Mouse (Mus musculus) liver, embryonic 13.5 days (tissue): ENCODE results near the gene Ltb4r1. TPM values are rescaled to one million over a fixed set of nuclear protein-coding genes. Genes with fewer than 3 reads are reported as not detected.

Source experiments
- ATAC-seq: fragments of 200-750 bp; cut with Nextera tagmentation; 2 replicates; pipeline ENCODE4 v1.8.0; 2017; ENCODE audit warnings: low read depth, mild to moderate bottlenecking, moderate number of reproducible peaks, moderate library complexity
- DNase-seq: peaks from one replicate; pipeline ENCODE4 v3.0.0; 2022
- H3K27ac ChIP-seq: fragments of 300-500 bp; sonication (generic); 2 replicates; pipeline ENCODE4 v1.5.1; 2015; ENCODE audit warnings: moderate library complexity, mild to moderate bottlenecking, inconsistent platforms
- H3K27me3 ChIP-seq: fragments of 300-500 bp; sonication (generic); 2 replicates; pipeline ENCODE4 v1.6.1; 2015; ENCODE audit warnings: mild to moderate bottlenecking, inconsistent platforms
- H3K36me3 ChIP-seq: fragments of 300-500 bp; sonication (generic); 2 replicates; pipeline ENCODE4 v1.6.1; 2015; ENCODE audit warnings: mild to moderate bottlenecking, inconsistent platforms
- H3K4me1 ChIP-seq: fragments of 300-500 bp; sonication (generic); replicated peaks from 2 replicates; pipeline ENCODE4 v1.6.1; 2015; ENCODE audit warnings: inconsistent platforms
- H3K4me2 ChIP-seq: fragments of 300-500 bp; sonication (generic); 2 replicates; pipeline ENCODE4 v1.6.1; 2015; ENCODE audit warnings: inconsistent platforms, mild to moderate bottlenecking, moderate library complexity
- H3K4me3 ChIP-seq: fragments of 300-500 bp; sonication (generic); replicated peaks from 2 replicates; pipeline ENCODE4 v1.5.1; 2015; ENCODE audit warnings: mild to moderate bottlenecking, inconsistent platforms
- H3K9ac ChIP-seq: fragments of 300-500 bp; sonication (generic); 2 replicates; pipeline ENCODE4 v1.6.1; 2015; ENCODE audit warnings: mild to moderate bottlenecking, inconsistent platforms
- H3K9me3 ChIP-seq: fragments of 300-500 bp; sonication (generic); replicated peaks from 2 replicates; pipeline ENCODE4 v1.6.1; 2016; ENCODE audit warnings: inconsistent platforms
- WGBS: fragments of 180-500 bp; shearing (Covaris S2); methylation state at CpG from one replicate; pipeline ENCODE4 v1.1.7; 2015; ENCODE audit not compliant: insufficient replicate concordance; 5-methylcytosine and 5-hydroxymethylcytosine counted together
- polyA plus RNA-seq: library from polyadenylated mRNA; unstranded; fragments of >200 nt; fragmentation: Nextera tagmentation; extraction: Ambion mirVana; gene quantifications from 2 replicates; pipeline ENCODE4 v1.2.1, GENCODE M21; 2015

Ltb4r1 gene
- polyA plus RNA-seq, 1 experiment from 2014 or later: 4.4 TPM

DNA sequence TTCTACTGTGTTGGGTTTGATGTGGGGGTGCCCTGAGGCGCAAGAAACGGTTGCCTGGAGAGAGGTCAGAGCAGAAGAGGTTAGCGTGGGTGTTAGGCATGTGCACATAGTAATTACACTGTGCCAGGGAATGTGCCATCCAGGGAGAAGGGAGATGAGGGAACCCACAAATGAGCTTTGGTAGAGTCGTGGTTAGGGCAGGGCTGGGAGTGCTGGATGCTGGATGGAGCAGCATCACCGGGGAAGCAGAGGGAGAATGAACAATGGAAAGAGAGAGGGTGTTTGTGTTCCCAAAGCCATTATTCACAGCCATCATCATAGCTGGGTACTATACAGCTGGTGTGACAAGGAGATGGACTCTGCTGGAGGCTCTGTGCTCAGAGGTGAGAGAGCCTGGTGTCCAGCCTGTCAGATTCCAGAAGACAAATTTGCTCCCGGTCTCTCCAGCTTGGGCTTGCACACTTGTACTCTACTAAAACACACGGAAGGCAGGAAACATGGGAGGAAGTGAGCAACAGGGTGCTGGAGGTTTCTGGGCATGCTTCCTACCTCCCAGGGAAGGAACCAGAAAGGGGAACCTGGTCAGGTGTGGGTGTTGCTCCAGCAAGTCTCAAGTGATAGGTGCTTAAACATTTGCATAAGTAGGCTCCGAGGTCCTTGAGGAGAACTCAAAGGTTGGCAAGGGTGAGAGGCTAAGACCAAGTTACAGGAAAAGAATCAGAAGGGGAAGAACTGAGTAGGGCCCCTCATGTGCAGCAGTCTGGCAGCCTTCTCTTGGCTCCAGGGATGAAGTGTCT, 37.7 kb upstream of the Ltb4r1 start:
- no peak overlapping the region for H3K4me3 ChIP-seq
- H3K27ac ChIP-seq: no peak overlapping the region
- no peak overlapping the region for H3K9ac ChIP-seq
- H3K9me3 ChIP-seq: no peaks in the 10 kb centered on the region
- no peak for ATAC-seq
- peaks cover 30% of the 10 kb centered on the region for H3K4me1 ChIP-seq
- 52% methylated on average over 8 of the region's 8 CpGs for WGBS
- no peaks in the 10 kb centered on the region for H3K36me3 ChIP-seq
- no peak for DNase-seq
- no peak overlapping the region for H3K4me2 ChIP-seq
- H3K27me3 ChIP-seq: 0 out of 2 replicates have a peak, but pooled peaks cover 7% of the 10 kb centered on the region

DNA sequence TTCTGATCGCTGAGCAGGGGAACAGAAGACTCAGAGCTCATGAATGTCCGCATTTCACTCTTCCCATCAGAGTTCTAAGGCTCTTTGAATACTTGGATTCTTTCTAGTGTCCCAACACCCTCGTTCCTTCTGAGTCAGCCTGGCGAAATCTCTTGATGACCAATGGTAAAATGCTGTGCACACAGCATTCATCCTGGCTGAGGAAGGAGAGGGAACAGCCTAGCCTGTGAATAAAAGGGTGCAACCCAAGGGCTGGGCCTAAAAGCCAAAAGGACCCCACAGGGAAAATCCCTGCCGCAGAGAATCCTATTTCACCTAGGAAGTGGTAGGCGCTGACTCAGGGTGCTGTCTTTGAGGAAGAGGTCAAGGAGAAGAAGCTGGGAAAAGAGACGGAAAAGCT, 35.6 kb upstream of the Ltb4r1 start:
- H3K9me3 ChIP-seq: no peaks in the 10 kb centered on the region
- WGBS: 67% methylated on average over 7 of the region's 7 CpGs
- no peaks in the 10 kb centered on the region for H3K36me3 ChIP-seq
- H3K27ac ChIP-seq: no peak overlapping the region
- H3K4me1 ChIP-seq: 0 out of 2 replicates have a peak, but pooled peaks cover 12% of the 10 kb centered on the region
- DNase-seq (no peak), ATAC-seq (no peak)
- 0 out of 2 replicates have a peak, but pooled peaks cover 9% of the 10 kb centered on the region for H3K27me3 ChIP-seq
- H3K9ac ChIP-seq: no peak overlapping the region
- H3K4me2 ChIP-seq: no peak overlapping the region
- H3K4me3 ChIP-seq: no peak overlapping the region

DNA sequence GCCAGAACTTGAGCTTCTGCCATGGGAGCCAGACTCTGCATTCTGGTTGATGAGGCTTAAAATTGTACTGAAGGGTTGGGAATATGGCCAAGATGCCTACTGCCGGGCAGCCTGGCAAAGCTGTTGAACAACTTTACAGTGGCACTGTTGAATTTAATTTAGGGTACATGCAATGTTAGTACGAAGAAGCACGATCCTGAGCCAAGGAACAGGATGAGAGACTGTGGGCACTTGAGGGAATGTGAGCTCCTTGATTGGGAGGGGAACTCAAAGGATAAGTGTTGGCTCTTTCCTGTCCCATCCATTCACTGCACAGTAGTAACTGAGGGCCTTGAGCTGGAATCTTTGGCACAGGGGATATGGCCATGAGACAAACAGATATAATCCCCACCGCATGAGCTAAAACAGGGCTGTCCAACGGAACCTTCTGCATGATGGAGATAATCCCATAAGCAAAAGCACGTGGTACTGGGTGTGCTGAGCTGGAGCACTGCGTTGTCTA, 35.2 kb upstream of the Ltb4r1 start:
- no peak overlapping the region for H3K27ac ChIP-seq
- H3K4me1 ChIP-seq: 0 out of 2 replicates have a peak, but pooled peaks cover 12% of the 10 kb centered on the region
- 59% methylated on average over 7 of the region's 7 CpGs for WGBS
- ATAC-seq (0 out of 2 replicates have a peak, but pooled peaks have one; percentile 39), DNase-seq (no peak)
- H3K36me3 ChIP-seq: no peaks in the 10 kb centered on the region
- no peak overlapping the region for H3K4me3 ChIP-seq
- 0 out of 2 replicates have a peak, but pooled peaks cover 9% of the 10 kb centered on the region for H3K27me3 ChIP-seq
- H3K4me2 ChIP-seq: no peak overlapping the region
- no peak overlapping the region for H3K9ac ChIP-seq
- H3K9me3 ChIP-seq: no peaks in the 10 kb centered on the region

DNA sequence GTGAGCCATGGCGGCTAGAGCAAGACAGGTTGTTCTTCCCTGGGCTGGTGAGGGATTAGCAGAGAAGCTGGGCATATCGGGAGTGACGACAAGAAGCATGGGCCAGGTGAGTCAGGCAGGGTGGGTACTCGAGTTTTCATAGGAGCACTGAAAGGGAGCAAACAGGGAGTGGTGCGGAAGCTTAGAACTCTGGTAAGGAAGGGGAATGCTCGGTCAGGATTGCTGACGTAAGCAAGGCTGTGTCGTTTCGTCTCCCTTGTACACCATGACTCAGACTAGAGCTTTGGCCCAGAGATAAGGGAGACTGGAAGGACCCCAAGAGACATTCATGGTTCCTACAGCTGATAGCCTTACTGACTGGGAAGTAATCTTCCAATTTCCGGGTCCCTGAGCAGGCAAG, 31.9 kb upstream of the Ltb4r1 start:
- Histone ChIP-seq H3K36me3 (peaks cover 7% of the 10 kb centered on the region), H3K27ac (no peak overlapping the region), H3K4me2 (no peak overlapping the region), H3K27me3 (0 out of 2 replicates have a peak, but pooled peaks cover 9% of the 10 kb centered on the region), H3K9ac (no peak overlapping the region), H3K4me3 (no peak overlapping the region), H3K4me1 (0 out of 2 replicates have a peak, but pooled peaks cover 7% of the 10 kb centered on the region), H3K9me3 (no peaks in the 10 kb centered on the region)
- ATAC-seq (no peak), DNase-seq (no peak)
- WGBS: 56% methylated on average over 10 of the region's 10 CpGs

DNA sequence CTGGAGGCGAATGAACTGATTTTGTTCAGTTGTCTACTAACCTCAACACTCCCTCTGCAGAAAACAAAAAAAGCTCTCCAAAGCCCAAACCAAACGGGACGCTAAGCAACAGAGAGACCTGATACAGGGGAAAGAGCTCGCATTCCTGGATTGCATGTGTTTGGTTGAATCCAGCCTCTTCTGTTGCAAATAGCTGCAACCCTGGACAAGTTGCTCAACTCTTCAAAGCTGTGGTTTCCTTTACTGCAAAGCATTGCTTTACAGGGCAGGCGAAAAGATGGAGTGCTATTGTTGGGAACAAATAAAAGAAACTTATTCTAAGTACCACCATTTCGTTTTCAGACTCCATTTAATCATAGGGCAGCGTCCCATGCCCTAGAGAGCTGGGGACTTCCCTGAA, 30.9 kb upstream of the Ltb4r1 start:
- H3K4me1 ChIP-seq: 0 out of 2 replicates have a peak, but pooled peaks cover 7% of the 10 kb centered on the region
- no peak overlapping the region for H3K4me2 ChIP-seq
- H3K9ac ChIP-seq: no peak overlapping the region
- H3K27me3 ChIP-seq: 0 out of 2 replicates have a peak, but pooled peaks cover 5% of the 10 kb centered on the region
- peaks cover 13% of the 10 kb centered on the region for H3K36me3 ChIP-seq
- H3K4me3 ChIP-seq: no peak overlapping the region
- ATAC-seq (no peak), DNase-seq (no peak)
- no peak overlapping the region for H3K27ac ChIP-seq
- H3K9me3 ChIP-seq: no peaks in the 10 kb centered on the region
- WGBS: 62% methylated on average over 7 of the region's 7 CpGs

DNA sequence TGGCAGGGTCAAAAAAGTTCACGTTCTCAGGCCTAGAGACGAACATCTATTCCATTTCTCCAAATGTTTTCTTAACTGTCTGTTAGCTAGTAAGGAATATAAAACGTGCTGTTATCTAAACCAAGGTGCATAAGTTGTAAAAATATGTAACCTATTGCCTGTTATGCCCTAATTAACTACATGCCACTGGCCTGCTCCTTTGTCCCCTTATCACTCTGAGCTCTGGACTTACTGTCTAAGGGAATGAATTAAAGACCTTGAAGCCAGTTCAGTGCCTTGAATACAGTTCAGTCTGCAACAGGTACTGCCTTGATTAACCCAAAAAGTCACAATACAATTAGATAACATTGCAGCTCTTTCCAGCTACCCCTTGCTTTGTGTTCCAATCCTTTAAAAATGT, 30.4 kb upstream of the Ltb4r1 start:
- ATAC-seq: no peak
- H3K9me3 ChIP-seq: no peaks in the 10 kb centered on the region
- no peak overlapping the region for H3K4me2 ChIP-seq
- H3K4me3 ChIP-seq: no peak overlapping the region
- peaks cover 18% of the 10 kb centered on the region for H3K36me3 ChIP-seq
- no peak overlapping the region for H3K27ac ChIP-seq
- 0 out of 2 replicates have a peak, but pooled peaks cover 5% of the 10 kb centered on the region for H3K27me3 ChIP-seq
- no peak for DNase-seq
- H3K9ac ChIP-seq: no peak overlapping the region
- H3K4me1 ChIP-seq: 0 out of 2 replicates have a peak, but pooled peaks cover 7% of the 10 kb centered on the region
- WGBS: 61% methylated on average over 3 of the region's 3 CpGs

DNA sequence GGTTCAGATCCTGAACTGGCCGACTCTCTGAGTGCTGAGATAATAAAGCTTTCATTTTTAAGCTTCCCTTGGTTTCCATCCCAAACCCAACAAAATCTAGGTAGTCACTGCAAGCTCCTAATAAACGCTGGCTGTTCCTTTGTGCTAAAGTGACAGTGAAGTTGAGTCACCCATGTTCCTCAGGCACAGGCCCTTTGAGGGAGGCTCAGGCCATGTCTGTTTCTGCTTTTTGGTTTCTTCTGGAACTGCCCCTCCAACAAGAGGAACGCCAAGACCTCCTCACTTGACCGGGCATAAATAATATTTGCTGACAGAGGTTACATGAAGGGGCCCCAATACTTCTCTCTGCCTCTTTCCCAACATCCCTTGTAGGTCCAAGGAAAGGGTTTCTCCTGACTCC, 30.0 kb upstream of the Ltb4r1 start:
- ATAC-seq (no peak), DNase-seq (no peak)
- H3K9me3 ChIP-seq: no peaks in the 10 kb centered on the region
- H3K4me2 ChIP-seq: no peak overlapping the region
- H3K4me1 ChIP-seq: 0 out of 2 replicates have a peak, but pooled peaks cover 3% of the 10 kb centered on the region
- no peak overlapping the region for H3K9ac ChIP-seq
- no peak overlapping the region for H3K27ac ChIP-seq
- peaks cover 22% of the 10 kb centered on the region for H3K36me3 ChIP-seq
- 63% methylated on average over 4 of the region's 4 CpGs for WGBS
- no peak overlapping the region for H3K4me3 ChIP-seq
- 0 out of 2 replicates have a peak, but pooled peaks cover 5% of the 10 kb centered on the region for H3K27me3 ChIP-seq

DNA sequence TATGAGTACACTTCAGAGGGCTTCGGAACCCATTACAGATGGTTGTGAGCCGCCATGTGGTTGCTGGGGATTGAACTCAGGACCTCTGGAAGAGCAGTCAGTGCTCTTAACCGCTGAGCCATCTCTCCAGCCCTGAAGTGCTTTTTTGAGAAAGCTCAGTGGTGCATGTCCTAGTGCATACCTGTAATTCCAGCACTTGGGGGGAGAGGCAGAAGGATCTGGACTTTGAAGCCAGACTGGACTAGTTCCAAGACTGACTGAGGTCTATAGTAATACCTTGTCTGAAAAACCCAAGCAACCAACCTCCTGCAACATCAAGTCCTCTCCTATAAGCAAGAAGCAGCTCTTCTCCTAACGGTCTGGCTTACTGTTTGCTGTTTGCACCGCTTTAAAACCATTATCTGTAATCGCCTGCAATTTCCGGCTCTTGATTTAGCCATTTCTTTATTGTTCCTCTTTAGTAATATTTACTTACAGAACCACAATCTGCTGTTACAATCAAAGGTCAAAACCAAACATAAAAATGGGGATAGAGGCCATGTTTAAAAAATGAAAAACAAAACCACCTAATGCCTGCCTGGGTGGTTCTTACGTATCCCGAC, 28.6 kb upstream of the Ltb4r1 start:
- ATAC-seq (no peak), DNase-seq (no peak)
- 0 out of 2 replicates have a peak, but pooled peaks cover 5% of the 10 kb centered on the region for H3K27me3 ChIP-seq
- H3K9me3 ChIP-seq: no peaks in the 10 kb centered on the region
- H3K9ac ChIP-seq: no peak overlapping the region
- peaks cover 28% of the 10 kb centered on the region for H3K36me3 ChIP-seq
- H3K4me2 ChIP-seq: no peak overlapping the region
- H3K4me3 ChIP-seq: no peak overlapping the region
- no peaks in the 10 kb centered on the region for H3K4me1 ChIP-seq
- 73% methylated on average over 9 of the region's 9 CpGs for WGBS
- H3K27ac ChIP-seq: no peak overlapping the region

DNA sequence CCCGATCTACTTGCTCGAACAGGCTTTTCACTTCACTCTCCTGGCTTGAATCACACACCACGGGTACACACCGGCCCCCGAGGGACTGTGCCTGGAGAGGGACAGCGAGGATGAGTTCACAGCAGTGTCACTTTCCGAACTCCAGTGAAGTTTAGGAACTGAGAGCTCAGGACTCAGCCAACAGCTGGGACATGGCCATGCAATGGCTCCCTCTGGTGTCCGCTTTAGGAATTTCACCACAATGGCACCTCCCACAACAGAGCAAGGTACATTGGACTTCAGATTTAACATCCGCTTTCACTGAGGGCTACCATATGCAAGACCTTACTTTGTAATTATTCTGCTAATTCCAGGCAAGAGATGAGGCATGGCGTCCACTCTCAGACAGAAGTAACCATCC, 22.1 kb upstream of the Ltb4r1 start:
- ATAC-seq: peak; percentile 27; the same call in 1 of the 2 replicates
- Histone ChIP-seq H3K9ac (peak overlapping the region; percentile 37; the same call in 1 of the 2 replicates), H3K4me2 (peak overlapping the region; percentile 23)

DNA sequence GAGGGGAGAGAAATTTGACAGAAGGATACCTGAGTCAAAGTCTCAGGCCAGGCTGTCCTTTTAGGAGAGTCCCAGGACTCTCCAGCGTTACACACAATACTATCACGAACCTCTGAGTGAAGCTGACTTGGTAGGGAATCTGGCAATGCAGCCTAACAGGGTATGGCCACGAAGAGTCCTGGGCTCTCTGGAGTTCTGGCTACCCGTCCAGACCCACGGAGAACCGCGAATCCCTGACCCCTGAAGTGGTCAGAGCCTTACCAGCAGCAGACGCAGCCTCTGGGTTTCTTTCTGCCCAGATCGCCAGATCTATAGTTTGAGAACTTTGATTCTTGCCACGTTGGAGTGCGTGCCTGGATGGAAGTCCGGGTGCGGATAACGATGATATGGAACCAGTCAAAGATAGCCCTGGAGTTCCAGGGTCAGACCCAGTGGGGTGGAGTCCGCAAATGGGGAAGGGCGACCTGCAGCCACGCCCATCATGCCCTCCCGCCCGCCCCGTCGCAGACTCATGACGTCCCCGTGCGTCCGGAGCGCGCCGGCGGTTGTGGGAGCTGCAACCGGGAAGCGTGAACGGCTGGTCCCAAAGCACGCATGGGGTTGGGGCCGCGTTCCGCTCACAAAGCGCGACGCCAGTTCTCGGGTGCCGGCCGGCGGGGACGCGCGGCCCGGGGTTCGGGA, 20.4 kb upstream of the Ltb4r1 start, which contains the start of the genes Dhrs1 and Nop9:
TSS of gene Dhrs1 (minus strand) at position 511 of the 681 bp plus-strand sequence.
TSS of gene Nop9 (plus strand) at position 514 of the 681 bp plus-strand sequence.
- Histone ChIP-seq H3K36me3 (peaks cover 38% of the 10 kb centered on the region), H3K27me3 (no peaks in the 10 kb centered on the region), H3K4me1 (peaks cover 39% of the 10 kb centered on the region), H3K4me3 (peak within 1 kb of the TSS; percentile 86), H3K9ac (peak within 1 kb of the TSS; percentile 86), H3K27ac (peak within 1 kb of the TSS; percentile 72), H3K4me2 (peak within 1 kb of the TSS; percentile 93), H3K9me3 (no peaks in the 10 kb centered on the region)
- ATAC-seq (peak; percentile 89), DNase-seq (peak; percentile 84)
- WGBS: 3% methylated on average over 46 of the region's 48 CpGs

More for the DNA sequence above, 22.1 kb upstream of the Ltb4r1 start:
- 18% methylated on average over 10 of the region's 10 CpGs for WGBS
- H3K4me1 ChIP-seq: peaks cover 39% of the 10 kb centered on the region
- no peak overlapping the region for H3K4me3 ChIP-seq
- H3K27ac ChIP-seq: 0 out of 2 replicates have a peak overlapping the region, but pooled peaks have one; percentile 9
- H3K9me3 ChIP-seq: no peaks in the 10 kb centered on the region
- H3K27me3 ChIP-seq: no peaks in the 10 kb centered on the region
- peak; percentile 75 for DNase-seq
- peaks cover 33% of the 10 kb centered on the region for H3K36me3 ChIP-seq
